Mouse (Mus musculus) limb, embryonic 13.5 days (tissue): ENCODE data around the gene Uba3. TPM values are rescaled to one million over a fixed set of nuclear protein-coding genes. Genes with fewer than 3 reads are reported as not detected.

Experiments
- ATAC-seq: fragments of 200-750 bp; cut with Nextera tagmentation; 2 replicates; pipeline ENCODE4 v1.8.0; 2017; ENCODE audit warnings: low read depth, moderate number of reproducible peaks, moderate TSS enrichment; ENCODE audit not compliant: low FRiP score
- H3K27ac ChIP-seq: fragments of 300-500 bp; sonication (generic); 2 replicates; pipeline ENCODE4 v1.5.1; 2015; ENCODE audit warnings: inconsistent platforms, mild to moderate bottlenecking, moderate library complexity
- H3K27me3 ChIP-seq: fragments of 300-500 bp; sonication (generic); 2 replicates; pipeline ENCODE4 v1.6.1; 2015; ENCODE audit warnings: mild to moderate bottlenecking, inconsistent platforms
- H3K36me3 ChIP-seq: fragments of 300-500 bp; sonication (generic); 2 replicates; pipeline ENCODE4 v1.6.1; 2015; ENCODE audit warnings: inconsistent platforms, mild to moderate bottlenecking, moderate library complexity
- H3K4me1 ChIP-seq: fragments of 300-500 bp; sonication (generic); 2 replicates; pipeline ENCODE4 v1.6.1; 2015; ENCODE audit warnings: inconsistent platforms
- H3K4me2 ChIP-seq: fragments of 300-500 bp; sonication (generic); replicated peaks from 2 replicates; pipeline ENCODE4 v1.6.1; 2015; ENCODE audit warnings: inconsistent platforms, mild to moderate bottlenecking, moderate library complexity
- H3K4me3 ChIP-seq: fragments of 300-500 bp; sonication (generic); 2 replicates; pipeline ENCODE4 v1.5.1; 2015; ENCODE audit warnings: moderate library complexity, mild to moderate bottlenecking, inconsistent platforms
- H3K9ac ChIP-seq: fragments of 300-500 bp; sonication (generic); 2 replicates; pipeline ENCODE4 v1.6.1; 2015; ENCODE audit warnings: mild to moderate bottlenecking, inconsistent platforms
- H3K9me3 ChIP-seq: fragments of 300-500 bp; sonication (generic); 2 replicates; pipeline ENCODE4 v1.6.1; 2016; ENCODE audit warnings: inconsistent platforms
- WGBS: fragments of 180-500 bp; shearing (Covaris S2); methylation state at CpG from one replicate; pipeline ENCODE4 v1.1.7; 2015; 5-methylcytosine and 5-hydroxymethylcytosine counted together
- polyA plus RNA-seq: library from polyadenylated mRNA; unstranded; fragments of >200 nt; fragmentation: Nextera tagmentation; extraction: Ambion mirVana; gene quantifications from 2 replicates; pipeline ENCODE4 v1.2.1, GENCODE M21; 2015

Uba3 gene
- polyA plus RNA-seq, 1 experiment from 2014 or later, result 90.1 TPM

GRCm38 (mm10) chr6:97149721-97150120 is 55.7 kb downstream of the Uba3 start:
- peaks cover 7% of the 10 kb centered on the region for H3K36me3 ChIP-seq
- H3K4me1 ChIP-seq, result peaks cover 38% of the 10 kb centered on the region
- WGBS, result 79% methylated on average over 2 of the region's 2 CpGs
- peak overlapping the region; percentile 98 for H3K4me2 ChIP-seq
- no peak overlapping the region for H3K4me3 ChIP-seq
- H3K9ac ChIP-seq, result no peak overlapping the region
- no peak for ATAC-seq
- no peak overlapping the region for H3K27ac ChIP-seq
- no peaks in the 10 kb centered on the region for H3K9me3 ChIP-seq
- H3K27me3 ChIP-seq, result no peaks in the 10 kb centered on the region

- WGBS, result under 1% methylated on average over 51 of the region's 56 CpGs
- ATAC-seq, result peak; percentile 52
Observed at GRCm38 (mm10) chr6:97148383-97149251, 56.8 kb downstream of the Uba3 start, which contains the start of gene Eogt. TSS of gene Eogt (minus strand) at chr6:97149182.

GRCm38 (mm10) chr6:97147755-97148382 is 57.6 kb downstream of the Uba3 start:
- H3K4me1 ChIP-seq, result peaks cover 46% of the 10 kb centered on the region
- no peak for ATAC-seq
- peak overlapping the region; percentile 98 for H3K4me2 ChIP-seq
- peak overlapping the region; percentile 73 for H3K27ac ChIP-seq
- H3K9me3 ChIP-seq, result no peaks in the 10 kb centered on the region
- H3K4me3 ChIP-seq, result peak overlapping the region; percentile 72
- 6% methylated on average over 18 of the region's 18 CpGs for WGBS
- peak overlapping the region; percentile 83 for H3K9ac ChIP-seq
- H3K27me3 ChIP-seq, result no peaks in the 10 kb centered on the region
- peaks cover 3% of the 10 kb centered on the region; the same call in 1 of the 2 replicates for H3K36me3 ChIP-seq

More at GRCm38 (mm10) chr6:97148383-97149251, 56.8 kb downstream of the Uba3 start, which contains the start of gene Eogt:
- H3K36me3 ChIP-seq, result peaks cover 5% of the 10 kb centered on the region
- peaks cover 46% of the 10 kb centered on the region for H3K4me1 ChIP-seq
- peak within 1 kb of the TSS; percentile 98 for H3K4me2 ChIP-seq
- H3K27ac ChIP-seq, result peak within 1 kb of the TSS; percentile 73
- peak within 1 kb of the TSS; percentile 72 for H3K4me3 ChIP-seq
- H3K9ac ChIP-seq, result peak within 1 kb of the TSS; percentile 83
- H3K9me3 ChIP-seq, result no peaks in the 10 kb centered on the region
- H3K27me3 ChIP-seq, result no peaks in the 10 kb centered on the region

GRCm38 (mm10) chr6:97145156-97145555 is 60.3 kb downstream of the Uba3 start:
- WGBS, result 84% methylated on average over 7 of the region's 7 CpGs
- H3K4me1 ChIP-seq, result peaks cover 46% of the 10 kb centered on the region

GRCm38 (mm10) chr6:97144359-97144758 is 61.1 kb downstream of the Uba3 start:
- peaks cover 43% of the 10 kb centered on the region for H3K4me1 ChIP-seq
- 19% methylated on average over 7 of the region's 7 CpGs for WGBS
- H3K4me2 ChIP-seq, result peak overlapping the region; percentile 32; the same call in 1 of the 2 replicates
- no peak overlapping the region for H3K9ac ChIP-seq
- no peaks in the 10 kb centered on the region for H3K27me3 ChIP-seq
- H3K36me3 ChIP-seq, result peaks cover 28% of the 10 kb centered on the region
- H3K4me3 ChIP-seq, result no peak overlapping the region
- no peak for ATAC-seq
- H3K27ac ChIP-seq, result no peak overlapping the region
- H3K9me3 ChIP-seq, result no peaks in the 10 kb centered on the region

More at GRCm38 (mm10) chr6:97145156-97145555, 60.3 kb downstream of the Uba3 start:
- Histone ChIP-seq H3K9ac (no peak overlapping the region), H3K27ac (no peak overlapping the region), H3K4me3 (no peak overlapping the region), H3K9me3 (no peaks in the 10 kb centered on the region), H3K27me3 (no peaks in the 10 kb centered on the region), H3K36me3 (peaks cover 20% of the 10 kb centered on the region), H3K4me2 (no peak overlapping the region)
- no peak for ATAC-seq

- Histone ChIP-seq H3K36me3 (peaks cover 30% of the 10 kb centered on the region), H3K27ac (no peak overlapping the region), H3K4me1 (peaks cover 28% of the 10 kb centered on the region), H3K4me3 (no peak overlapping the region), H3K4me2 (no peak overlapping the region), H3K9ac (no peak overlapping the region), H3K9me3 (no peaks in the 10 kb centered on the region), H3K27me3 (no peaks in the 10 kb centered on the region)
- ATAC-seq, result no peak
- WGBS, result 92% methylated on average over 8 of the region's 8 CpGs
Observed at GRCm38 (mm10) chr6:97142611-97143010, 62.8 kb downstream of the Uba3 start.

GRCm38 (mm10) chr6:97141811-97142210 is 63.6 kb downstream of the Uba3 start:
- Histone ChIP-seq H3K4me2 (no peak overlapping the region), H3K27me3 (no peaks in the 10 kb centered on the region), H3K9ac (no peak overlapping the region), H3K4me3 (no peak overlapping the region), H3K4me1 (peaks cover 20% of the 10 kb centered on the region), H3K36me3 (peaks cover 30% of the 10 kb centered on the region), H3K9me3 (no peaks in the 10 kb centered on the region), H3K27ac (no peak overlapping the region)
- WGBS, result 86% methylated on average over 7 of the region's 7 CpGs
- ATAC-seq, result no peak

Other genes with a start within 250 kb of the Uba3 start
- 0.56 and 0.71 TPM in 2 replicates for gene Fam19a4, start 145.2 kb downstream of the Uba3 start, polyA plus RNA-seq
- gene Eogt, start 56.5 kb downstream of the Uba3 start, polyA plus RNA-seq, result 11.0 and 12.6 TPM in 2 replicates
- gene Tmf1, start 26.5 kb downstream of the Uba3 start, polyA plus RNA-seq, result 41.1 and 45.8 TPM in 2 replicates
- 71.4 and 71.5 TPM in 2 replicates for gene Arl6ip5, start 5.0 kb upstream of the Uba3 start, polyA plus RNA-seq
- 7.6 and 7.8 TPM in 2 replicates for gene Lmod3, start 47.1 kb upstream of the Uba3 start, polyA plus RNA-seq